Mouse (Mus musculus) ovary, postnatal 14 days (tissue): ENCODE data around the gene AF067063.
"Not testable (repeated sequence)": the region's sequence is repeated elsewhere in the genome, so short reads cannot be mapped to it uniquely, and the experiment has no call there.

Experiments
- DNase-seq: peaks from one replicate; pipeline ENCODE4 v3.0.0; 2022; ENCODE audit warnings: low spot score

The AF067063 gene

DNA sequence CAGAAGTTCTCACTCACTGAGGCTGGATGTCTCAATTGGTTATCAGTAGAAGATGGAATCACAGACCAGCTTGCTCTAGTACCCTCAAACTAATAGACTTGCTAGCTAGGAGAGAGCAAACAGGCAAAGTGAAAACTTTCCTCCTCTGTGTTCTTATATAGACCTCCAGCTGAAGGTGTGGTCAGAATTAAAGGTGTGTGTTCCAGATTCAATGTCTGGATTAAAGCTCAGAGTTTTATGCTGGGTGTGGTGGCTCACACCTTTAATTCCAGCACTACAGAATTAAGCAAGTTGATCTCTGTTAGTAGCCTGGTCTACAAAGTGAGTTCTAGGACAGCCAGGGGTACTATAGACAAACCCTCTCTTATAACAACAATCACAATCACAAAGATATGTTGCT lies at the start of gene AF067063:
Gene AF067063, minus strand, starts transcription at position 101 of the 400 bp plus-strand sequence.
- DNase-seq, result not testable (repeated sequence)

DNA sequence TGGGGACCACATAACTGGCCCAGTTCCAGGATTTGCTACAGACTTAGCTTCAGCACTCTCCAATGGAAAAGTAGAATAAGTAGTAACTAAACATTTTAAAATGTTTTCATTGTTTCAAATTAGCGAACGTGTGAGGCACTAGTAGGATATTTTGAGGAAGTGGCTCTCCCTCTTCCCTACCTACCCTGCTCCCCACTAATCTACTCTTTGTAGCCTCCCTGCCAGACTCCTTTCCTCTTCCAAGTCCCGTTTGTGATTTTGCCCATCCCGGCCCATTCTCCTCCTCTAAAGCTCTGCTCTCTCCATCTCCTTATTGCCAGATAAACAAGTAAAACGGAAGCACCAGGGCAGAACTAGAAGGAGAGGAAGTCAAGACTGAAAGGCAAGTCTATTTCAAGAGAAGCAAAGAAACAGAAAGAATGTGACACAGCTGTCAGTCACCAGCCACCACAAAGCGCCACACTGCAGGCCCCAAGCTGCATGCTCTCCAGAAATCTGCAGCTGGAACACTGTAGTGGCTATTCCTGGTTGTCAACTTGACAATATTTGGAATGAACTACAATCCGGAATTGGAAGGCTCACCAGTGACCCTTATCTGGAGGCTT lies 34.5 kb upstream of the AF067063 start:
- DNase-seq, result not testable (repeated sequence)

DNA sequence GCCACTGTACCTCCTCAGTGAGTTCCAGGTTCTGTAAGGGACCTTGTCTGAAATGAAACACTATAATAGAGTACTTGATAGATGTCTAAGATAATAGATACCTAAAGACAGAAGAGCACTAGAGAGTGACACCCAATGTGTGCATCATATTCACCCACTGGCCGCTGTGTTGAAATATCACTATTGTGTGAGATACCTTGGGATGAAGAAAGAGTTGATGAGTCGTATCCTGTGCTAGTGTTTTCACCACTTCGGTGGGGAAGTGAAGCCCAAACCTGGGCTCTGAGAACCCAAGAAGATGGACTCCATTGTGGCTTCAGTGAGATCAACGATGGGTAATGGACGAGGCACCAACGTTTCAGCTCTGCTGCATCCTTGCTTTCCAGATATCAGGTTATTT lies 32.4 kb upstream of the AF067063 start:
- not testable (repeated sequence) for DNase-seq

DNA sequence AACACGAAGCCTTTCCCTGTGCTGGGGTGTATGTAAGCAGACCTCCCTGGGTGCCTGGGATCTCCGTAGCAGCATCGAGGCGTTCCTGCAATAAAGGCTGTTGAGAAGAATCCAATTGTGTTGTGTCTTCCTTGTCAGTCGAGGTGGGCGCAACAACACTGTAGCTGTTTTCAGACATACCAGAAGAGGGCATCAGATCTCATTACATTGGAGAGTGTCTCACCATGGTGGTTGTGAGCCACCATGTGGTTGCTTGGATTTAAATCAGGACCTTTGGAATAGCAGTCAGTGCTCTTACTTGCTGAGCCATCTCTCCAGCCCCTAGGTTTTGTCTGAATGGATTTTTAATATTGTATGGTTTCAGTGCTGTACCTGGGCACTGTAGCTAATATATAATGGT lies 10.0 kb upstream of the AF067063 start:
- DNase-seq, result not testable (repeated sequence)

DNA sequence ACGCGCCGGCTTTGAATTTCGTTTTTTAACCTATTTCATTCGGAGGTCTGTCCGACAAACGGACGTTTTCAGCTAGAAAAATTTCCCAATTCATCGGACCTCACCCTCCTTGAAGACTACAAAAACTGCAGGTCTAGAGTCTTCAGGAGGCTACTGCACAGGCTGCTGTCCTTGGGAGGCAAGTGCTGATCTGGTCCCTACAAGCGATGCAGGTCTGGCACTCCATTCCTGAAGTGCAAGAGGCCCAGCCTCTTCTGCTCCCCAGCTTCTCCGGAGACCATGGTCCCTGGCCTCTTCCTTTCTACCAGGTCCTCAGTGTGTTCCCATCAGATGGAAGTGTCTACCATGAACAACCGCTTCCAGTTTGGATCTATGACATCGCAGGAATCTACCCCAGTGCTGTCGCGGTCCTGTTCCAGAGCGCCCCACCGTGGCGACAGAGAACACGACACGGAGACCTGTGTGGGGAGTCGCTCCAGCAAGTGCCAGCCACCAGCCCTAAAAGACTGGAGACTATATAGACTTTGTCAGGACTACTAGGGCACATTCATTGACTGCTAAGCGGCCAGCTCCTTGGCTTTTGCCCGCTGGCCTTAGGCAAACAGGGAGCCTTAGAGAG lies 7.8 kb upstream of the AF067063 start:
- not testable (repeated sequence) for DNase-seq

DNA sequence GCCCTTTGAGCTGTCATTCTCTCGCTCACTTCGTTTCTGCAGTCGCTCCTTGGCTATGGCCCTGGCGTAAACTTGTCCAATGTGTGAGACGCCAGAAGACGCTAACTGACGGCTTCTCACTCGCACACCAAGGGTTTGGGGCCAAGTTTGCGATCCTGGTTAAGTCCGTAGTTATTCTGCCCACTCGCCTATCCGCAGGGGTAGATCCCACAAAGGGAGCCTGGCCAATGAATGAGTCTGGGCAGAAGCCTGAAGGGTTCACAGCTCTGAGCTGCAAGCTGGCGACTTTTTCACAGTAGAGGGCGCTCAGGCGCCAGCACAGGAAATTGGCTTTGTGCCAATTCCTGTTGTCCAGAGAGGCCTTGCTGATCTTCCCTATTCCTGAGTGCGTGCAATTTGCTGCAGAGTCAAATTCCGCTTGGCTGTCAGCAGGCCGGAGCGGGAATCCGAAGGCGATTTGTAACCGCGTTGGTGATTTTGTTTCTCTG lies 6.4 kb upstream of the AF067063 start:
- not testable (repeated sequence) for DNase-seq

GRCm38 (mm10) chr13:119835320-119836056 lies 5.5 kb upstream of the AF067063 start, which contains the start of gene D13Ertd608e:
TSS of gene D13Ertd608e (plus strand) at chr13:119836006.
- peak; percentile 15 for DNase-seq

DNA sequence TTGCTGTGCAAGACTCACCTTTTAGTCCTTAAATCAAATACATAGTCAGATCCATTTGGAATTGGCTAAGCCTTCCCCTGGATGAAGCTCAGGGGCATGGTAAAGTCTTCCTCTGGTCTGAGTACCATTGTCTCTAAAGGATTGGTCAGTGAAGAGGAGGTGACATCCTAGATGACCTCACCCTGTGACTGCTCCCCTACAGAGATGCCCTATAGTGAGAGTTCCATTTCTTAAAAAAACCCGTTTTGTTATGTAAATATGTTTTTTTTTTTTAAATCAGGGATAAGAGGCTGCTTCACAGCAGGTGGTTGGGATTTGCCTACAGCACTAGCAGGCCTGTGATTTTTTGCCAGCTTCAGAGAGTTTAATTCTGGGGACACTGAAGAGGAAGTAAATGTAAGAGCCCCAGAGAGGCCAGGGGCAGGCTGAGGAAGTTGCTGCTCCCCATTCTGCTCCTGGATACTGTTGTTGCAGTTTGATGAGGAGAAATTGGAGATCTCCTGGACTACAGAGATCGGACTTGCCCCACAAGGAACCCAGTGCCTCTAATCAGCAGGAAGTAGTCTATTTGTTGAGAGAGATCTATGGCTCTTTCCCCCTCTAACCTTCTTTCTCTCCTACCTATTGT lies 12.3 kb downstream of the AF067063 start:
- no peak for DNase-seq

- no peak for DNase-seq
Observed at GRCm38 (mm10) chr13:119816798-119817197, 13.2 kb downstream of the AF067063 start.

DNA sequence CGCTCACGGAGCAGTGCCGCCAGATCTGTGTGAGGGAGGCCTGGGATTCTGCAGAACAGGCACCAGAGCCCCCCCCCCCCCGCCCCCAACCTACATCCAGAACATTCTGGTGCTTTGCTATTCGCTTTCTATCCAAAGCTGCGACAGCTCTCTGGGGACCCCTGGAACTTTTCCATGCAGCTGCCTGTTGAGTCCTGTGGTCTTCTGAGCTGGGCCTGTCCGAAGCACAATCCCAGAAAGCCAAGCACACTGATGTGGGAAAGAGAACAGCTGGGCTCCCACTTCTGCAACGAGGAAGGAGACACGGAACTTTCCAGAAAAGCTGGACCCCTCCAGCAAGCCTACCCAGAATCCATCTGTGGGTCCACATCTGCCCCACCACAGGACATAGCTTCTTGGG lies 20.0 kb downstream of the AF067063 start:
- no peak for DNase-seq

DNA sequence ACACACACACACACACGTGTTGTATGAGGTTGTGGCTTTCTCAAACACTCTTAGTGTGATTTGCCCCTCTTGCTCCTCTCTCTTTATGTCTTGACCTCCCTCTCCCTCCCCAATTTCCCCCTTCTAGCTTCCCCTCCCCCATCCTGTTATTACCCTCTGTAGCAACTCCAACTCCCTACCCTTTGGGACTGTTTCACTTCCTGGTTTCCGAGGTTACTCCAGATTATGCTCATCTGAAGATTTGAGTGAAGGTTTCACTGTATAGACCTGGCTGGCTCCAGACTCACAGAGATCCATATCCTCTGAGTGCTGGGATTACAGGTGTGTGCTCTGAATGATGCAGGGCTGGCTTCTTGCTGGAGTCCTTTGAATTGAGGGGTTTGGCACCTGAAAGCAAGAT lies 21.1 kb downstream of the AF067063 start:
- no peak for DNase-seq

- DNase-seq, result no peak
Observed at GRCm38 (mm10) chr13:119797656-119798055, 32.4 kb downstream of the AF067063 start.

GRCm38 (mm10) chr13:119792791-119793404 lies 37.1 kb downstream of the AF067063 start:
- DNase-seq, result no peak

DNA sequence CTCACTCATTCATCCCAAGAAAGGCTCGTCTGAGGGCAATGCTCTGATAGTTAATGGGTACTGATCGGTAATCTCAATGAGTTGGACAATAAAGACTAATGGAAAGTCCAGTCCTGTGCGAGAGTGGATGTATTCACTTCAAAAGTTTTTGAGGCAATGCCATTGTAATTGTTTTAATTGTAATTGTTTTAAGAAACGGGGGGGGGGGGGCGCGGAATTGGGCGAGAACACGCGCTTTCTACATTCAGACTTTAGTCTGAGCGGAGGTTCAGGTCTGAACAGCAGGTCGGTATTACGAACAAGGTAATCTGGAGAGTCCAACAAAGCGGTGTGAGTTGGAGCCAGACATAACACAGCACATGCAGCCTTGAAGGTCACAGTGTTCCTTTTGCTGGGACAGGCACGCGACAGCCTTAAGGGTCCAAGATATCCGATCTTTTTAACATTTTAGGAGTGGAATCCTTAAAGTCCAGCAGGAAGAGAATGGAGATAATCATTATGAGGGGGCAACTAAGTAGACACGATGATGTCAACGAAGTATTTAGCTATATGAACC lies 38.4 kb downstream of the AF067063 start:
- no peak for DNase-seq

DNA sequence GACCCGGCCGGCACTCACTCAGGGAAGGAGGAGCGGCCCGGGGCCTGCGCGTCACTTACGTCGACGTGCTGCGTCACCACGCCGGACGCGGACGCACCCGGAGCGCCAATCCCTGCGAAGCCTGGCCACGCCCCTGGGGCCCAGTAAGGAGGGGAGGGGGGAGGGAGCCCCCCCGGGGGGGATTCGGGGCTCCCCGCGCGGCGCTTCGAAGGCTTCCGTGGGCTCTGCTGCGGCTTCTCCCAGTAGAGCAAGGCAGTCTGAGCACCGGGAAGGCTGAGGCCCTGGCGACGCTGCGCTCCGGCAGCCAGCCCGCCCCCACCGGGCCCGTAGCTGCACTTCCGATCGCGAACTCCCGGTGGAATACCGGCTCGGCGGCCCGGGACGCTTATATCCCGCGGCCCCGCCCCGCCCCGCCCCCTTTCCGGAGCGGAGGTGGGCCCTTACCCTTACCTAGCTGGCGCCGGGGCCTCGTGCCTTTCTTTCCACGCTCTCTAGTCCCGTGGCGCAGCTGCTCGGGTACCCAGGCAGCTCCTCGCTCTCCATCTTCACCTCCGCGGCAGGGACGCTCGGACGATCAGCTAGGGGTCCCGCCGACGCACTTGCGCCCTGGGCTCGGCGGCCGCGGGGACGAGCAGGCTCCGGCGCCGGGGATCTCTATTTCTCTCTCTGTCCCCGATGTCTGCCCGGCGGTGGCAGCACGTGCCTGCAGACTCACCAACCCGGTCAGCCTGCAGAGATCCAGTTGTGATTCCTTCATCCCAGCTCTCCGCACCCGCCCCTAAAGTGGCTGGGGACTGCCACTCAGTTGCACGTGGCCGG lies 39.0 kb downstream of the AF067063 start, which contains the start of gene Zfp131:
Gene Zfp131, minus strand, starts transcription at position 129 of the 819 bp plus-strand sequence.
- peak; percentile 88 for DNase-seq

DNA sequence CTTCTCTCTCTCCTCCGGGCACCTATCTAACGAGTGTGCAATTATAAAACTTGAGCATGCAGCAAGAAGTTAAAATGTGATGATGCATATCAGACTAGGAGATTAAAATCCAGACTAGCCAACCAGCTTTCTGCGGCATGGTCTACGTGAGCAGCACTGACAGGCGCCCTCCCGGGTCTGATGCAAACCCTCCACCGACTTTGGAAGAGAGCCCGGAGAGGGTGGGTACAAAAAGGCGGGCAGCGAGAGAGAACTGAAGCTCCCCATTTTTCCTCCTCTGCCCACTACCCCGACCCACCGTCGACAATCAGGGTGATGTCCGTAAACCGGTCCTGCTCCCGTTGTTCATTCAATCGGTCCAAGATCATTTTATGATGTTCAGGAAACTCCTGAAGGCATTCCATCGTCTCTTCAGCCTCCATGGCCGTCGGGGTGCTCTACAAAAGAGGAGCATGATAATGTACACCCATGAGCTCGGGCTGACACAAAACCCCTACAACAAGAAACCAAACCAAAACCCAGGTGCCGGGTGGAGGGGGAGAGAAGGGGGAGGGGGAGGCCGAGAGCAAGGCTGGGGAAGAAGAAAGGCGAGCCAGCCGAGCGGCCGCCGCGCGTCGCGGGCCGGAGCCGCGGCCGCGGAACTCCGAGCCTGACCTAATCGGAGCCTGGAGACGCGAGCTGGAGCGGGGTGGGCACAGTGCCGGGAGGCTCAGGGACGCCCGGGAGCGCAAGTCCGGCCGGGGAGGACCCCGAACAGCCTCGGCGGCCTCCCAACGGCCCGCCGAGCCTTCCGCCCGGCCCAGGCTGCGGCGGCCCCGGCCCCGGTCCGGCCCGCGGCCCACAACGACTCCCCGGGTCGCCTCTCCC lies 39.9 kb downstream of the AF067063 start:
- peak; percentile 24 for DNase-seq

- DNase-seq, result no peak
Observed at GRCm38 (mm10) chr13:119783581-119783980, 46.4 kb downstream of the AF067063 start.
